In genomic region chr9:98524786-98525542, GRCm38 (mm10) we compare ENCODE assay signal across 11 mouse cellular contexts. TPM values are rescaled to one million over a fixed set of nuclear protein-coding genes. Genes with fewer than 3 reads are reported as not detected.
DNase-seq lines count a peak whose midpoint lies in the region; ATAC-seq and TF ChIP-seq lines count a peak whose summit lies in the region.
"Had no signal": no experiment of that assay in that cellular context is flagged by ENCODE, and none has a peak within 500 bp of the region (broad histone marks: within the 10 kb centered on the region; RNA-seq: fewer than 3 reads in every experiment).

No protein-coding gene starts in this region.

- H3K36me3 ChIP-seq in kidney, adult 2 months (ENCODE audit: control insufficient read depth, insufficient read depth, low read length) = no peaks in the 10 kb centered on the region

- peak; percentile 3 for DNase-seq in kidney, adult 2 months
- DNase-seq in kidney, adult 9 months = no peak
- peak; percentile 7 for DNase-seq in urinary bladder, postnatal 14 days (ENCODE audit: low spot score)
- DNase-seq in urinary bladder, postnatal 25 days (ENCODE audit: low spot score) = no peak
- DNase-seq in lung, postnatal 4 days = peak; percentile 26 to 50
- DNase-seq in urinary bladder, adult 2 months (ENCODE audit: low spot score) = no peak
- DNase-seq in kidney, adult 8-10 months = no peak
- DNase-seq: cerebellum, adult 8-10 months had no signal

- H3K27ac ChIP-seq in kidney, adult 2 months (ENCODE audit: insufficient read depth, low read depth, low read length) = no peak overlapping the region

- TF ChIP-seq POLR2A in kidney, adult 2 months (IDR thresholded peaks at IDR 0.05; ENCODE audit: low read depth, low read length) = no peak

- ATAC-seq in erythroid progenitor cell, adult 5-6 weeks (replicated peaks; ENCODE audit: low FRiP score, poor library complexity, severe bottlenecking) = no peak

- no peak for TF ChIP-seq CTCF in kidney, adult 2 months (conservative IDR thresholded peaks at IDR 0.05; ENCODE audit: insufficient read depth, insufficient read length, low read depth, low read length)

- no peaks in the 10 kb centered on the region for H3K27me3 ChIP-seq in kidney, adult 2 months (replicated peaks; ENCODE audit: control insufficient read depth, insufficient read depth, low read length)

- H3K4me3 ChIP-seq in kidney, adult 2 months (ENCODE audit: insufficient read depth, low read depth, low read length) = no peak overlapping the region

- 83% methylated on average over 7 of the region's 7 CpGs for WGBS in kidney, adult 2 months

- no peaks in the 10 kb centered on the region for H3K4me1 ChIP-seq in kidney, adult 2 months (ENCODE audit: control insufficient read depth, insufficient read depth, low read length)

RNA-seq across cellular contexts. Expression of gene Copb2, which starts 38.6 kb away (rescaled TPM):
- 37.8 and 43.3 TPM in 2 replicates for polyA plus RNA-seq in kidney, adult 2 months (2012; rRNA removed)
- total RNA-seq in erythroid progenitor cell, adult 5-6 weeks (2015; ENCODE audit: low replicate concordance) = 96.9 and 122 TPM in 2 replicates
- 58.8 and 78.7 TPM in 2 replicates for total RNA-seq in erythroid progenitor cell, adult 5-6 weeks (2017; ENCODE audit: low replicate concordance)
- polyA plus RNA-seq in urinary bladder, adult 2 months (2012; rRNA removed) = 93.5 and 98.6 TPM in 2 replicates

RNA-seq across cellular contexts. Expression of gene Rbp2, which starts 39.0 kb away (rescaled TPM):
- not detected in 2 replicates for polyA plus RNA-seq in kidney, adult 2 months (2012; rRNA removed)
- not detected in 2 replicates for total RNA-seq in erythroid progenitor cell, adult 5-6 weeks (2015; ENCODE audit: low replicate concordance)
- total RNA-seq in erythroid progenitor cell, adult 5-6 weeks (2017; ENCODE audit: low replicate concordance) = not detected in 2 replicates
- 0.35 and 0.51 TPM in 2 replicates for polyA plus RNA-seq in urinary bladder, adult 2 months (2012; rRNA removed)
- total RNA-seq: ES-E14; liver, adult 2 months had no signal
- polyA plus RNA-seq: liver, adult 2 months had no signal

Comparison
In these comparisons a context has a peak if more than half of its experiments do, and no peak if none do; other contexts are left out.
1. DNase-seq: peak in kidney, adult 2 months (single experiment), urinary bladder, postnatal 14 days (single experiment) and lung, postnatal 4 days (2 of 2); none in kidney, adult 9 months (single experiment), urinary bladder, postnatal 25 days (single experiment), urinary bladder, adult 2 months (single experiment) and kidney, adult 8-10 months (0 of 2).